In genomic region chr3:93023411-93024184, GRCm38 (mm10) we compare ENCODE assay signal across 35 mouse cellular contexts. TPM values are rescaled to one million over a fixed set of nuclear protein-coding genes. Genes with fewer than 3 reads are reported as not detected.
A peak's percentile ranks its signal among the peaks of the same experiment; 100 is the strongest.
DNase-seq lines count a peak whose midpoint lies in the region; ATAC-seq and TF ChIP-seq lines count a peak whose summit lies in the region.
"Had no signal": no experiment of that assay in that cellular context is flagged by ENCODE, and none has a peak within 500 bp of the region (broad histone marks: within the 10 kb centered on the region; RNA-seq: fewer than 3 reads in every experiment).

No protein-coding gene starts in this region.

- POLR2A ChIA-PET in Patski (lab: Charles Lee) = no interaction called here

- H3K9ac ChIP-seq in kidney, embryonic 16.5 days (replicated peaks; ENCODE audit: low read length) = no peak overlapping the region
- H3K9ac ChIP-seq: forebrain, embryonic 12.5 days; forebrain, postnatal 0 days; heart, embryonic 12.5 days; hindbrain, embryonic 13.5 days; liver, embryonic 12.5 days; liver, postnatal 0 days had no signal

- no peak for TF ChIP-seq CTCF in Patski (IDR thresholded peaks at IDR 0.05)
- no peak for TF ChIP-seq CTCF in embryonic fibroblast, embryonic 13.5 days (IDR thresholded peaks at IDR 0.05; ENCODE audit: borderline replicate concordance, insufficient read depth, low read length)

- H3K4me1 ChIP-seq in kidney, embryonic 16.5 days (ENCODE audit: insufficient read depth, low read length) = no peaks in the 10 kb centered on the region
- peaks cover 16% of the 10 kb centered on the region for H3K4me1 ChIP-seq in embryonic fibroblast, embryonic 13.5 days (ENCODE audit: control insufficient read depth, insufficient read depth, low read length)
- no peaks in the 10 kb centered on the region for H3K4me1 ChIP-seq in limb, embryonic 10.5 days
- H3K4me1 ChIP-seq: forebrain, embryonic 12.5 days; heart, embryonic 12.5 days; hindbrain, embryonic 13.5 days; liver, embryonic 12.5 days had no signal

- no peaks in the 10 kb centered on the region for H3K27me3 ChIP-seq in kidney, embryonic 16.5 days (ENCODE audit: insufficient read depth, low read length)
- no peaks in the 10 kb centered on the region for H3K27me3 ChIP-seq in Patski
- H3K27me3 ChIP-seq in limb, embryonic 10.5 days (ENCODE audit: low read depth, poor library complexity, severe bottlenecking) = no peaks in the 10 kb centered on the region
- H3K27me3 ChIP-seq: forebrain, embryonic 12.5 days; heart, embryonic 12.5 days; hindbrain, embryonic 13.5 days; liver, embryonic 12.5 days had no signal

- H3K36me3 ChIP-seq in kidney, embryonic 16.5 days (ENCODE audit: insufficient read depth, low read length) = no peaks in the 10 kb centered on the region
- no peaks in the 10 kb centered on the region for H3K36me3 ChIP-seq in limb, embryonic 10.5 days
- H3K36me3 ChIP-seq: forebrain, embryonic 12.5 days; heart, embryonic 12.5 days; hindbrain, embryonic 13.5 days; liver, embryonic 12.5 days had no signal

- TF ChIP-seq POLR2A in embryonic fibroblast, embryonic 13.5 days (IDR thresholded peaks at IDR 0.05; ENCODE audit: low read depth, low read length) = no peak

- no peak overlapping the region for H3K4me2 ChIP-seq in kidney, embryonic 16.5 days (replicated peaks; ENCODE audit: low read depth, low read length)
- H3K4me2 ChIP-seq: forebrain, embryonic 12.5 days; heart, embryonic 12.5 days; hindbrain, embryonic 13.5 days; liver, embryonic 12.5 days; midbrain, embryonic 11.5 days had no signal

- DNase-seq in kidney, adult 18-20 months = no peak
- peak; percentile 37 for DNase-seq in right cerebral cortex, adult 18-20 months
- DNase-seq in right cerebral cortex, postnatal 14 days = no peak
- DNase-seq in Patski (ENCODE audit: low read depth, low spot score) = no peak
- DNase-seq in limb, embryonic 10.5 days (ENCODE audit: low spot score) = no peak
- DNase-seq in B cell, adult 2 months = no peak
- DNase-seq: adrenal gland, postnatal 14 days; cerebellum, adult 11-12 months; cerebellum, postnatal 10 days; forebrain, postnatal 0 days; gastrocnemius, adult 2 months; heart, adult 2 months; heart, postnatal 4 days; layer of hippocampus, adult 9-11 months; liver, postnatal 0 days; lung, postnatal 36 days had no signal

- no peaks in the 10 kb centered on the region for H3K9me3 ChIP-seq in kidney, embryonic 16.5 days (ENCODE audit: low read length)
- no peaks in the 10 kb centered on the region for H3K9me3 ChIP-seq in limb, embryonic 10.5 days (replicated peaks)
- H3K9me3 ChIP-seq: forebrain, embryonic 12.5 days; heart, embryonic 12.5 days; hindbrain, embryonic 13.5 days; liver, embryonic 12.5 days had no signal

- CTCF ChIA-PET in Patski (lab: Charles Lee) = interaction anchor here (0.9 to 2.7 kb wide), 6 partner anchors 9 to 116 kb away, joined by 3 to 13 read pairs (median 5); partner anchors contain the start of gene Crct1

- H3K27ac ChIP-seq in kidney, embryonic 16.5 days (ENCODE audit: low read length) = no peak overlapping the region
- peak overlapping the region; percentile 8; the same call in 1 of the 2 replicates for H3K27ac ChIP-seq in embryonic fibroblast, embryonic 13.5 days (ENCODE audit: insufficient read depth, low read length)
- no peak overlapping the region for H3K27ac ChIP-seq in limb, embryonic 10.5 days
- H3K27ac ChIP-seq: forebrain, embryonic 12.5 days; gastrocnemius, adult 2 months; heart, adult 2 months; hindbrain, embryonic 13.5 days; kidney, postnatal 0 days; liver, embryonic 12.5 days had no signal

- peak; percentile 87 for ATAC-seq in kidney, embryonic 16.5 days (ENCODE audit: low FRiP score, low TSS enrichment)
- ATAC-seq in Patski = peak; percentile 13
- ATAC-seq: forebrain, postnatal 0 days; intestine, embryonic 16.5 days; liver, embryonic 12.5 days; liver, postnatal 0 days; midbrain, embryonic 16.5 days had no signal

- WGBS in kidney, embryonic 16.5 days = 55% methylated on average over 3 of the region's 3 CpGs
- 85% methylated on average over 3 of the region's 3 CpGs for WGBS in limb, embryonic 10.5 days

- in situ Hi-C loops in Patski (cut with MboI; ENCODE audit: low pct_unique_long_range_greater_than_20kb) = no loop called here

- H3K4me3 ChIP-seq in kidney, embryonic 16.5 days (ENCODE audit: low read length) = no peak overlapping the region
- no peak overlapping the region for H3K4me3 ChIP-seq in embryonic fibroblast, embryonic 13.5 days (ENCODE audit: insufficient read depth, low read length)
- H3K4me3 ChIP-seq in limb, embryonic 10.5 days = no peak overlapping the region
- H3K4me3 ChIP-seq: forebrain, embryonic 12.5 days; gastrocnemius, adult 2 months; heart, adult 2 months; heart, embryonic 12.5 days; hindbrain, embryonic 13.5 days; liver, embryonic 12.5 days had no signal

RNA-seq across cellular contexts. Expression of gene Lce1m, which starts 4.7 kb away (rescaled TPM):
- polyA plus RNA-seq in kidney, embryonic 16.5 days (2015; fragmentation: Nextera tagmentation; extraction: Ambion mirVana) = not detected in 2 replicates
- polyA plus RNA-seq in Patski (2021) = not detected
- polyA plus RNA-seq in embryonic fibroblast, embryonic 13.5 days (2011; ENCODE audit: insufficient read length, low read depth, missing spikeins) = not detected in 2 replicates
- polyA plus RNA-seq in limb, embryonic 10.5 days (2016; fragmentation: Nextera tagmentation; extraction: Ambion mirVana) = not detected in 2 replicates
- polyA plus RNA-seq: embryonic facial prominence, embryonic 14.5 days; forebrain, embryonic 12.5 days; forebrain, postnatal 0 days; heart, adult 2 months; heart, embryonic 12.5 days; heart, postnatal 0 days; hindbrain, embryonic 13.5 days; intestine, embryonic 16.5 days; large intestine, adult 2 months; limb, embryonic 14.5 days; liver, embryonic 12.5 days; liver, postnatal 0 days; lung, embryonic 16.5 days; midbrain, embryonic 11.5 days; midbrain, embryonic 16.5 days; neural tube, embryonic 11.5 days; spleen, adult 2 months; testis, adult 2 months; urinary bladder, adult 2 months had no signal

RNA-seq across cellular contexts. Expression of gene Crct1, which starts 8.1 kb away (rescaled TPM):
- polyA plus RNA-seq in kidney, embryonic 16.5 days (2015; fragmentation: Nextera tagmentation; extraction: Ambion mirVana) = 0.39 and 0.42 TPM in 2 replicates
- 0.31 TPM for polyA plus RNA-seq in Patski (2021)
- polyA plus RNA-seq in embryonic fibroblast, embryonic 13.5 days (2011; ENCODE audit: insufficient read length, low read depth, missing spikeins) = 0.74 and 1.4 TPM in 2 replicates
- polyA plus RNA-seq in limb, embryonic 10.5 days (2016; fragmentation: Nextera tagmentation; extraction: Ambion mirVana) = 0.44 TPM in 1 of 2 replicates, not detected in the other
- polyA plus RNA-seq: forebrain, embryonic 12.5 days; heart, adult 2 months; heart, embryonic 12.5 days; heart, postnatal 0 days; intestine, embryonic 16.5 days; liver, embryonic 12.5 days; liver, postnatal 0 days; lung, embryonic 16.5 days; spleen, adult 2 months; testis, adult 2 months; urinary bladder, adult 2 months had no signal

RNA-seq across cellular contexts. Expression of gene Lce3f, which starts 31.6 kb away (rescaled TPM):
- not detected in 2 replicates for polyA plus RNA-seq in kidney, embryonic 16.5 days (2015; fragmentation: Nextera tagmentation; extraction: Ambion mirVana)
- not detected for polyA plus RNA-seq in Patski (2021)
- not detected in 2 replicates for polyA plus RNA-seq in embryonic fibroblast, embryonic 13.5 days (2011; ENCODE audit: insufficient read length, low read depth, missing spikeins)
- not detected in 2 replicates for polyA plus RNA-seq in limb, embryonic 10.5 days (2016; fragmentation: Nextera tagmentation; extraction: Ambion mirVana)
- polyA plus RNA-seq: forebrain, embryonic 12.5 days; forebrain, postnatal 0 days; heart, adult 2 months; heart, embryonic 12.5 days; heart, postnatal 0 days; hindbrain, embryonic 13.5 days; intestine, embryonic 16.5 days; kidney, postnatal 0 days; large intestine, adult 2 months; liver, embryonic 12.5 days; liver, postnatal 0 days; lung, embryonic 16.5 days; midbrain, embryonic 11.5 days; midbrain, embryonic 16.5 days; neural tube, embryonic 11.5 days; spleen, adult 2 months; testis, adult 2 months; urinary bladder, adult 2 months had no signal

RNA-seq across cellular contexts. Expression of gene Gm4858, which starts 45.0 kb away (rescaled TPM):
- not detected in 2 replicates for polyA plus RNA-seq in kidney, embryonic 16.5 days (2015; fragmentation: Nextera tagmentation; extraction: Ambion mirVana)
- not detected for polyA plus RNA-seq in Patski (2021)
- not detected in 2 replicates for polyA plus RNA-seq in embryonic fibroblast, embryonic 13.5 days (2011; ENCODE audit: insufficient read length, low read depth, missing spikeins)
- not detected in 2 replicates for polyA plus RNA-seq in limb, embryonic 10.5 days (2016; fragmentation: Nextera tagmentation; extraction: Ambion mirVana)
- polyA plus RNA-seq: embryonic facial prominence, embryonic 14.5 days; forebrain, embryonic 12.5 days; forebrain, postnatal 0 days; heart, adult 2 months; heart, embryonic 12.5 days; heart, postnatal 0 days; hindbrain, embryonic 13.5 days; intestine, embryonic 16.5 days; kidney, postnatal 0 days; large intestine, adult 2 months; limb, embryonic 14.5 days; liver, embryonic 12.5 days; liver, postnatal 0 days; lung, embryonic 16.5 days; midbrain, embryonic 11.5 days; midbrain, embryonic 16.5 days; neural tube, embryonic 11.5 days; spleen, adult 2 months; testis, adult 2 months; urinary bladder, adult 2 months had no signal

RNA-seq across cellular contexts. Expression of gene Lce3e, which starts 56.7 kb away (rescaled TPM):
- not detected in 2 replicates for polyA plus RNA-seq in kidney, embryonic 16.5 days (2015; fragmentation: Nextera tagmentation; extraction: Ambion mirVana)
- polyA plus RNA-seq in Patski (2021) = not detected
- not detected in 2 replicates for polyA plus RNA-seq in embryonic fibroblast, embryonic 13.5 days (2011; ENCODE audit: insufficient read length, low read depth, missing spikeins)
- not detected in 2 replicates for polyA plus RNA-seq in limb, embryonic 10.5 days (2016; fragmentation: Nextera tagmentation; extraction: Ambion mirVana)
- polyA plus RNA-seq: forebrain, embryonic 12.5 days; forebrain, postnatal 0 days; heart, adult 2 months; heart, embryonic 12.5 days; heart, postnatal 0 days; hindbrain, embryonic 13.5 days; intestine, embryonic 16.5 days; kidney, postnatal 0 days; large intestine, adult 2 months; limb, embryonic 14.5 days; liver, embryonic 12.5 days; liver, postnatal 0 days; lung, embryonic 16.5 days; midbrain, embryonic 11.5 days; midbrain, embryonic 16.5 days; neural tube, embryonic 11.5 days; spleen, adult 2 months; testis, adult 2 months; urinary bladder, adult 2 months had no signal
